Mouse (Mus musculus) macrophage (primary cell): Measurements from ENCODE around the gene Ercc6l. TPM values are rescaled to one million over a fixed set of nuclear protein-coding genes. Genes with fewer than 3 reads are reported as not detected.
"Not testable (repeated sequence)": the region's sequence is repeated elsewhere in the genome, so short reads cannot be mapped to it uniquely, and the experiment has no call there.

Source experiments
- H3K27ac ChIP-seq: fragments of 350-480 bp; formaldehyde crosslinking; 2 replicates; pipeline ENCODE4 v1.9.0; 2021
- H3K36me3 ChIP-seq: fragments of 350-480 bp; formaldehyde crosslinking; 2 replicates; pipeline ENCODE4 v1.9.0; 2021; ENCODE audit errors: inconsistent target
- H3K4me3 ChIP-seq: fragments of 350-480 bp; formaldehyde crosslinking; 2 replicates; pipeline ENCODE4 v1.9.0; 2021; ENCODE audit errors: inconsistent target
- H3K79me2 ChIP-seq: fragments of 350-480 bp; formaldehyde crosslinking; 2 replicates; pipeline ENCODE4 v1.9.0; 2021; ENCODE audit errors: inconsistent target
- WGBS: methylation state at CpG from one replicate; pipeline ENCODE4 v1.1.7; 2026; ENCODE audit warnings: inconsistent platforms; ENCODE audit not compliant: missing documents; 5-methylcytosine and 5-hydroxymethylcytosine counted together
- polyA plus RNA-seq: library from polyadenylated mRNA; stranded (reverse); fragments of 250-400 nt; gene quantifications from 3 replicates; pipeline ENCODE4 v1.2.4, GENCODE M21; 2018; ENCODE audit warnings: inconsistent platforms

The Ercc6l gene
- polyA plus RNA-seq, 1 experiment from 2014 or later = 3.0 TPM

DNA sequence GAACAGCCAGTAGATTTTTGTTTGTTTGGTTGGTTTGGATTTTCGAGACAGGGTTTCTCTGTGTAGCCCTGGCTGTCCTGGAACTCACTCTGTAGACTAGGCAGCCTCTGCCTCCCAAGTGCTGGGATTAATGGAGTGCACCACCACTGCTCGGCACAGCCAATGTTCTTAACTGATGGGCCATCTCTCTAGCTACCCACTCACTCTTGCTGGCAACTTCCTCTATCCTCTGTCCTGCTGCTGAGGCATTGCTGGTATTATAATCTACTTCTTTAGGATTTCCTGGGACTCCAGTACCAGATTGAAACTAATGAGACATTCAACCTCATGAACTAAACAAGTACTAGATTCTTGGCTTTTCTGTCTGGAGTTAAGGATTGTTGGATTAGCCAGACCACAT, 3.6 kb upstream of the Ercc6l start:
- Histone ChIP-seq H3K36me3 (no peaks in the 10 kb centered on the region), H3K79me2 (peaks cover 12% of the 10 kb centered on the region), H3K4me3 (no peak overlapping the region), H3K27ac (no peak overlapping the region)
- 86% methylated on average over 2 of the region's 2 CpGs for WGBS

DNA sequence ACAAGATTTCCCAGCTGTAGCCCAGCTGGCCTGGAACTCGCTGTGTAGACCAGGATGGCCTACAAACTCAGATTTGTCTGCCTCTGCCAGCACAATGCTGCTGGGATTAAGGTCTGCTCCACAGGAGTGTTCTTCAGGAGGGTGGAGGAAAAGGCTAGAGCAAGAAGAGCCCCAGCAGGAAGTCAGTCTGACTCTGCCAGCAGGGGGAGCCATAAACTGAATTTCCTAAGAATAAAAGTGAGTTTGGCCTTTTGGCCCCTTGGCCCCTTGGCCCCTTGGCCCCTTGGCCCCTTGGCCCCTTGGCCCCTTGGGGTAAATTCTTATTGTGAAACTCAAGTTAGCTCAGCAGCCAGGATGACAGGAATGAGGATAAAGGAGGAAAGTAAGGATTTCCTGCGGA, 2.9 kb upstream of the Ercc6l start:
- 81% methylated on average over 2 of the region's 2 CpGs for WGBS
- H3K4me3 ChIP-seq = no peak overlapping the region
- peaks cover 19% of the 10 kb centered on the region for H3K79me2 ChIP-seq
- H3K27ac ChIP-seq = no peak overlapping the region
- H3K36me3 ChIP-seq = no peaks in the 10 kb centered on the region

- Histone ChIP-seq H3K4me3 (no peak overlapping the region; the same call in 1 of the 2 replicates), H3K79me2 (peaks cover 43% of the 10 kb centered on the region), H3K27ac (peak overlapping the region; percentile 37; the same call in 1 of the 2 replicates), H3K36me3 (no peaks in the 10 kb centered on the region)
- WGBS = 53% methylated on average over 5 of the region's 5 CpGs
These were observed 516 bp upstream of the Ercc6l start for GRCm38 (mm10) chrX:102157423-102157791.

DNA sequence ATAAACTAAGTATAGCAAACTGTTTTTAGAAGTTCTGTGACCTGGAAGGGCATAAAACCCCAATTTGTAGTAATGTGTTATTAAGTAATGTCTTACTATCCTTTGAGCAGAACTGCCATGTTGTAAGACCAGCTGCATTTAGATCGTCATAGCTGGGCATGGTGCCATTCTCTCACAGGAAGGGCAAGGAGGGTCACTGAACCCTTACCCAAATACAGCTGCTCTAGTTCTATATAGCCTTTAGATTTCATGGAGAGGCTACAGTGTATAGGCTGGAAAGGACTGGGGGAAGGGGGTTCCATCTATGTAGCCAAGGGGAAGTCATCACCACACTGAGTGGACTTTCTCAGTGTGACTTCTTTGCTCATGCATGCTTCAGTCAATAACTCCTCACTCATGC, 15.7 kb downstream of the Ercc6l start:
- Histone ChIP-seq H3K4me3 (no peak overlapping the region), H3K27ac (no peak overlapping the region), H3K79me2 (no peaks in the 10 kb centered on the region), H3K36me3 (no peaks in the 10 kb centered on the region)
- 72% methylated on average over 1 of the region's 1 CpGs for WGBS

- 65% methylated on average over 2 of the region's 2 CpGs for WGBS
- Histone ChIP-seq H3K36me3 (no peaks in the 10 kb centered on the region), H3K79me2 (peaks cover 18% of the 10 kb centered on the region), H3K4me3 (no peak overlapping the region), H3K27ac (no peak overlapping the region)
These were observed 35.6 kb downstream of the Ercc6l start for GRCm38 (mm10) chrX:102121321-102121720.

GRCm38 (mm10) chrX:102119042-102119864, 37.6 kb downstream of the Ercc6l start, which contains the start of gene Pin4:
Gene Pin4, plus strand, starts transcription at chrX:102119447.
- no peaks in the 10 kb centered on the region for H3K36me3 ChIP-seq
- 22% methylated on average over 30 of the region's 30 CpGs for WGBS
- H3K79me2 ChIP-seq = peaks cover 18% of the 10 kb centered on the region
- H3K27ac ChIP-seq = peak within 1 kb of the TSS; percentile 51
- peak within 1 kb of the TSS; percentile 82 for H3K4me3 ChIP-seq

DNA sequence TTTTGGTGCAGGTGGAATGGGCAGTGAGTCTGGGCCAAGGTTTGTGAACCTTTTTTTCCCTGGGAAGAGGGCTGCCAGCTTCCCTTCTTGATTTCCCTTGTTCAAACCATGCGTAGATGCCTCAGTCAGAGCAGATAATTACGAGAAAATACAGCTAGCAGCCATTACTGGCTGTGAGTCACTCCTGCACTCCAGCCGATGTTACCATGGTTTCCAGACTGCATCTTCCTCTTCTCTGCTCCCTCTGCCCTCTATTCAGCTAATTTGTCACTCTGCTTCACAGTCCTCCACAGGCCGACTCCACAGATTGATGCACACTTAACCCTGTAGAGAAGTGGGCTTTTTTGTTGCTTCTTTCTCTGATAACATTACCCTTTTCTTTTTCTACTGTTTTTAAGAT, 41.2 kb downstream of the Ercc6l start:
- Histone ChIP-seq H3K79me2 (peaks cover 14% of the 10 kb centered on the region), H3K27ac (no peak overlapping the region), H3K4me3 (no peak overlapping the region), H3K36me3 (no peaks in the 10 kb centered on the region)
- WGBS = 36% methylated on average over 3 of the region's 4 CpGs

DNA sequence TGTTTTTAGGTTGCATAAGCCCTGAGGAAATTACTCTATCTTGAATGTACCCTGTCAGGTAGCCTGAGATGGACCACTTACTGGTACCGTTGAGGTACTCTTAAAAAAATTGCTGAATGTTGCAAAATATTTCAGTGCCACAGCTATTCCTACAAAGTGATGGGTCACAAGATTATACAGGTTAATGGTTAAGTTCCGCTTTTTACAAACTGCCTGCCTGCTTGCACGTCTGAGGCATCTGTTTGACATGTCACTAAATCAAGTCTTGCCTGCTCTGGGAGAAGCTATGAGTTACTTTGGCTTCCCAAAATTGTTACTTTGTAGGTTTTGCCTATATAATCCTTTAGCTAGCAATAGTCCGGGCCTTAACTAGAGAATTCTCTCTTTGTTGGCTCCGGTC, 47.5 kb downstream of the Ercc6l start:
- H3K4me3 ChIP-seq, H3K36me3 ChIP-seq, H3K27ac ChIP-seq, H3K79me2 ChIP-seq: not testable (repeated sequence)
- WGBS = 45% methylated on average over 4 of the region's 5 CpGs

GRCm38 (mm10) chrX:102103830-102104229, 53.1 kb downstream of the Ercc6l start:
- H3K27ac ChIP-seq, H3K79me2 ChIP-seq, H3K4me3 ChIP-seq, H3K36me3 ChIP-seq: not testable (repeated sequence)
- WGBS = 88% methylated on average over 2 of the region's 2 CpGs

- Histone ChIP-seq H3K79me2 (no peaks in the 10 kb centered on the region), H3K27ac (no peak overlapping the region), H3K36me3 (no peaks in the 10 kb centered on the region), H3K4me3 (no peak overlapping the region)
- 59% methylated on average over 6 of the region's 7 CpGs for WGBS
These were observed 55.0 kb downstream of the Ercc6l start for GRCm38 (mm10) chrX:102101886-102102285.

GRCm38 (mm10) chrX:102094381-102094904, 62.4 kb downstream of the Ercc6l start:
- Histone ChIP-seq H3K27ac (no peak overlapping the region), H3K36me3 (no peaks in the 10 kb centered on the region), H3K79me2 (no peaks in the 10 kb centered on the region), H3K4me3 (no peak overlapping the region)
- WGBS = 40% methylated on average over 7 of the region's 7 CpGs

Other genes starting within 250 kb of the Ercc6l start
- 7.6 to 21.8 TPM (median 8.2 TPM) in 3 replicates for gene Rtl5, start 85.8 kb downstream of the Ercc6l start, polyA plus RNA-seq
- 109 to 182 TPM (median 119 TPM) in 3 replicates for gene Pin4, start 37.6 kb downstream of the Ercc6l start, polyA plus RNA-seq
- 633 to 1,240 TPM (median 1,052 TPM) in 3 replicates for gene Rps4x, start 32.3 kb upstream of the Ercc6l start, polyA plus RNA-seq
- not detected in 3 replicates for gene Cited1, start 95.1 kb upstream of the Ercc6l start, polyA plus RNA-seq